Mouse (Mus musculus): ENCODE results near the gene Patl2. TPM values are rescaled to one million over a fixed set of nuclear protein-coding genes. Genes with fewer than 3 reads are reported as not detected.
A peak's percentile ranks its signal among the peaks of the same experiment; 100 is the strongest.

The Patl2 gene
- polyA plus RNA-seq, 1 experiment from 2014 or later: 0.04 TPM

DNA sequence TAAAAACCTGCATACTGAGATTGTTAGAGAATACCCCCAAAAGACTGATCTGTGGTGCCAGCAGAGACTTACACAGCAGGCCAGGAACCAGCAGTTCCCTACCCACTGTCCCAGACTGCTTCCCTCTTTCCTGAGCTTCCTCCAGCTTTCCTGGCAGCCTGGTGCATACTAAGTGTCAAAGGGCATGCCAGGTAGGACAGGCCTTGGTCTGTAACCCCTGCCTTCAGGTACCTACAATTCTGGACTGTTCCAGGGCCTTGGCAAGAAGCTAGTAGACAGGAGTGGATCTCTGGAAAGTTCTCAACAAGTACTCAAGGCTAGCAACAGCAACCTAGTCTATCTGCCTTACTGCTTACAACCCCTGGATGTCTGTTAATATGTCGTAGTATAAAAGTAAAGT is 34.8 kb downstream of the Patl2 start:
- Histone ChIP-seq H3K27me3 (ENCODE audit: control insufficient read depth, insufficient read depth, low read depth, low read length) (no peaks in the 10 kb centered on the region), H3K4me3 (ENCODE audit: low read depth, low read length) (no peak overlapping the region), H3K27ac (ENCODE audit: low read length) (no peak overlapping the region), H3K4me2 (ENCODE audit: low read depth, low read length) (no peak overlapping the region), H3K9me3 (replicated peaks; ENCODE audit: control insufficient read depth, low read length) (no peaks in the 10 kb centered on the region), H3K4me1 (ENCODE audit: control insufficient read depth, low read depth, low read length) (peaks cover 34% of the 10 kb centered on the region), H3K9ac (ENCODE audit: low read depth, low read length) (no peak overlapping the region), H3K36me3 (ENCODE audit: control insufficient read depth, insufficient read depth) (peaks cover 13% of the 10 kb centered on the region)
- no peak for ATAC-seq (ENCODE audit: low read depth)
- WGBS (ENCODE audit: insufficient replicate concordance): 68% methylated on average over 1 of the region's 1 CpGs

- peaks cover 28% of the 10 kb centered on the region for H3K4me1 ChIP-seq (ENCODE audit: control insufficient read depth, low read depth, low read length)
- ATAC-seq (ENCODE audit: low read depth): no peak
- peaks cover 13% of the 10 kb centered on the region for H3K36me3 ChIP-seq (ENCODE audit: control insufficient read depth, insufficient read depth)
- no peak overlapping the region for H3K27ac ChIP-seq (ENCODE audit: low read length)
- no peaks in the 10 kb centered on the region for H3K27me3 ChIP-seq (ENCODE audit: control insufficient read depth, insufficient read depth, low read depth, low read length)
- 67% methylated on average over 3 of the region's 3 CpGs for WGBS (ENCODE audit: insufficient replicate concordance)
- no peak overlapping the region for H3K9ac ChIP-seq (ENCODE audit: low read depth, low read length)
- H3K9me3 ChIP-seq (replicated peaks; ENCODE audit: control insufficient read depth, low read length): no peaks in the 10 kb centered on the region
- H3K4me3 ChIP-seq (ENCODE audit: low read depth, low read length): 0 out of 2 replicates have a peak overlapping the region, but pooled peaks have one; percentile 75
- peak overlapping the region; percentile 83 for H3K4me2 ChIP-seq (ENCODE audit: low read depth, low read length)
Measured at GRCm38 (mm10) chr2:122149716-122150115, 36.3 kb downstream of the Patl2 start.

DNA sequence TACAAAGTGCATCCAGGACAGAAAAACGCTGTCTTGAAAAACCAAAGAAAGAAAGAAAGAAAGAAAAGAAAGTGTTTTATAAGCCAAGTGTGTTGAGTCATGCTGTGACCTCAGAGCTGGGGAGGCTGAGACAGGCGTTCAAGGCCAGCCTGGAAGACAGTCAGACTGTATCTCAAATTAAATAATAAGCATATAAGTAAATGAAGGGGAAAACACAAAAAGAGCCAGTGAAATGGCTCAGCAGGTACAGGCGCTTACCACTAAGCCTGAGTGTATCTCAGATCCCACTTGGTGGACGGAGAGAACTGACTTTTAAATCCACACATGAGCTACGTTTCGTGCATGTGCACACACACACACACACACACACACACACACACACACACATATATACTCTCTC is 36.7 kb downstream of the Patl2 start:
- peaks cover 28% of the 10 kb centered on the region for H3K4me1 ChIP-seq (ENCODE audit: control insufficient read depth, low read depth, low read length)
- 72% methylated on average over 6 of the region's 6 CpGs for WGBS (ENCODE audit: insufficient replicate concordance)
- H3K4me3 ChIP-seq (ENCODE audit: low read depth, low read length): peak overlapping the region; percentile 75
- H3K4me2 ChIP-seq (ENCODE audit: low read depth, low read length): peak overlapping the region; percentile 83
- H3K27me3 ChIP-seq (ENCODE audit: control insufficient read depth, insufficient read depth, low read depth, low read length): no peaks in the 10 kb centered on the region
- H3K27ac ChIP-seq (ENCODE audit: low read length): no peak overlapping the region
- no peak for ATAC-seq (ENCODE audit: low read depth)
- no peaks in the 10 kb centered on the region for H3K9me3 ChIP-seq (replicated peaks; ENCODE audit: control insufficient read depth, low read length)
- peak overlapping the region; percentile 80; the same call in 1 of the 2 replicates for H3K9ac ChIP-seq (ENCODE audit: low read depth, low read length)
- H3K36me3 ChIP-seq (ENCODE audit: control insufficient read depth, insufficient read depth): peaks cover 13% of the 10 kb centered on the region

- ATAC-seq (ENCODE audit: low read depth): peak; percentile 17
- peak overlapping the region; percentile 83 for H3K4me2 ChIP-seq (ENCODE audit: low read depth, low read length)
- peak overlapping the region; percentile 80 for H3K9ac ChIP-seq (ENCODE audit: low read depth, low read length)
- no peaks in the 10 kb centered on the region for H3K27me3 ChIP-seq (ENCODE audit: control insufficient read depth, insufficient read depth, low read depth, low read length)
- H3K36me3 ChIP-seq (ENCODE audit: control insufficient read depth, insufficient read depth): peaks cover 10% of the 10 kb centered on the region
- peaks cover 28% of the 10 kb centered on the region for H3K4me1 ChIP-seq (ENCODE audit: control insufficient read depth, low read depth, low read length)
- peak overlapping the region; percentile 75 for H3K4me3 ChIP-seq (ENCODE audit: low read depth, low read length)
- no peaks in the 10 kb centered on the region for H3K9me3 ChIP-seq (replicated peaks; ENCODE audit: control insufficient read depth, low read length)
- WGBS (ENCODE audit: insufficient replicate concordance): 5% methylated on average over 18 of the region's 18 CpGs
- H3K27ac ChIP-seq (ENCODE audit: low read length): peak overlapping the region; percentile 80
Measured at GRCm38 (mm10) chr2:122148242-122148917, 37.6 kb downstream of the Patl2 start.

GRCm38 (mm10) chr2:122147508-122148241 is 38.3 kb downstream of the Patl2 start, which contains the start of gene B2m:
B2m (plus strand) TSS chr2:122147686.
- peaks cover 7% of the 10 kb centered on the region for H3K36me3 ChIP-seq (ENCODE audit: control insufficient read depth, insufficient read depth)
- H3K4me2 ChIP-seq (ENCODE audit: low read depth, low read length): peak within 1 kb of the TSS; percentile 83
- peak within 1 kb of the TSS; percentile 80 for H3K9ac ChIP-seq (ENCODE audit: low read depth, low read length)
- H3K27ac ChIP-seq (ENCODE audit: low read length): peak within 1 kb of the TSS; percentile 80
- H3K27me3 ChIP-seq (ENCODE audit: control insufficient read depth, insufficient read depth, low read depth, low read length): no peaks in the 10 kb centered on the region
- H3K4me3 ChIP-seq (ENCODE audit: low read depth, low read length): peak within 1 kb of the TSS; percentile 75
- peaks cover 28% of the 10 kb centered on the region for H3K4me1 ChIP-seq (ENCODE audit: control insufficient read depth, low read depth, low read length)
- WGBS (ENCODE audit: insufficient replicate concordance): under 1% methylated on average over 40 of the region's 40 CpGs
- no peaks in the 10 kb centered on the region for H3K9me3 ChIP-seq (replicated peaks; ENCODE audit: control insufficient read depth, low read length)
- peak; percentile 94 for ATAC-seq (ENCODE audit: low read depth)

DNA sequence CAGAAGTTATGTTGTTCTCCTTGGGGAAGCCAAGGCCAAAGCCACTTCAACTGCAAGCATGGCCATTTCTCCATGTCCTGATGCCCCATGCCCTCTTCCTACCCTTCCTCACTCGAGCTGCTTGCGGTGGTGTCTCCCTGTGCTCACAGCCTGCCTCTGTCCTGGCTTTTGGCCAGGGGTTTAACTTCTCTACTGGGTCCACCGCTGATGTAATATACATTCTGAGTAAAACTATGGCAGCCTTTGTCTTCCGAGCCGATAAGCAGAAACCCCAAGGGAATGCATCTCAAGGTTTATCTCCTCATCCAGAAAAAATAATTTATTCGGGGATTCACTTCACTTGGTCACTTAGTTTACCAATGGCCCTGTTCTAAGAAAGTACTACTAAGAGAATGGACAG is 39.3 kb downstream of the Patl2 start:
- WGBS (ENCODE audit: insufficient replicate concordance): 66% methylated on average over 6 of the region's 6 CpGs
- Histone ChIP-seq H3K9me3 (replicated peaks; ENCODE audit: control insufficient read depth, low read length) (no peaks in the 10 kb centered on the region), H3K27me3 (ENCODE audit: control insufficient read depth, insufficient read depth, low read depth, low read length) (no peaks in the 10 kb centered on the region), H3K4me2 (ENCODE audit: low read depth, low read length) (peak overlapping the region; percentile 83), H3K9ac (ENCODE audit: low read depth, low read length) (peak overlapping the region; percentile 80; the same call in 1 of the 2 replicates), H3K4me1 (ENCODE audit: control insufficient read depth, low read depth, low read length) (peaks cover 28% of the 10 kb centered on the region), H3K36me3 (ENCODE audit: control insufficient read depth, insufficient read depth) (peaks cover 4% of the 10 kb centered on the region), H3K4me3 (ENCODE audit: low read depth, low read length) (peak overlapping the region; percentile 75; the same call in 1 of the 2 replicates), H3K27ac (ENCODE audit: low read length) (peak overlapping the region; percentile 76)
- ATAC-seq (ENCODE audit: low read depth): no peak

- Histone ChIP-seq H3K27me3 (ENCODE audit: control insufficient read depth, insufficient read depth, low read depth, low read length) (no peaks in the 10 kb centered on the region), H3K9me3 (replicated peaks; ENCODE audit: control insufficient read depth, low read length) (no peaks in the 10 kb centered on the region), H3K27ac (ENCODE audit: low read length) (0 out of 2 replicates have a peak overlapping the region, but pooled peaks have one; percentile 9), H3K4me2 (ENCODE audit: low read depth, low read length) (no peak overlapping the region), H3K4me3 (ENCODE audit: low read depth, low read length) (no peak overlapping the region), H3K4me1 (ENCODE audit: control insufficient read depth, low read depth, low read length) (peaks cover 28% of the 10 kb centered on the region), H3K9ac (ENCODE audit: low read depth, low read length) (no peak overlapping the region), H3K36me3 (ENCODE audit: control insufficient read depth, insufficient read depth) (no peaks in the 10 kb centered on the region)
- WGBS (ENCODE audit: insufficient replicate concordance): 52% methylated on average over 4 of the region's 4 CpGs
- ATAC-seq (ENCODE audit: low read depth): no peak
Measured at GRCm38 (mm10) chr2:122145756-122146155, 40.2 kb downstream of the Patl2 start.

- peaks cover 17% of the 10 kb centered on the region for H3K4me1 ChIP-seq (ENCODE audit: control insufficient read depth, low read depth, low read length)
- H3K27me3 ChIP-seq (ENCODE audit: control insufficient read depth, insufficient read depth, low read depth, low read length): no peaks in the 10 kb centered on the region
- H3K9ac ChIP-seq (ENCODE audit: low read depth, low read length): no peak overlapping the region
- H3K9me3 ChIP-seq (replicated peaks; ENCODE audit: control insufficient read depth, low read length): no peaks in the 10 kb centered on the region
- H3K36me3 ChIP-seq (ENCODE audit: control insufficient read depth, insufficient read depth): no peaks in the 10 kb centered on the region
- H3K27ac ChIP-seq (ENCODE audit: low read length): no peak overlapping the region
- no peak for ATAC-seq (ENCODE audit: low read depth)
- 66% methylated on average over 3 of the region's 3 CpGs for WGBS (ENCODE audit: insufficient replicate concordance)
- H3K4me3 ChIP-seq (ENCODE audit: low read depth, low read length): no peak overlapping the region
- no peak overlapping the region for H3K4me2 ChIP-seq (ENCODE audit: low read depth, low read length)
Measured at GRCm38 (mm10) chr2:122143111-122143510, 42.9 kb downstream of the Patl2 start.

Measured in liver, embryonic 16.5 days (tissue).